Mouse (Mus musculus) megakaryocyte, embryonic 14.5 days (primary cell): ENCODE measurements at regions not wholly inside any gene's neighbourhood (a gene's known extent, or its start where the extent isn't known, plus 50 kb on each side); places are given as distances from the start of the nearest gene placed in this dataset.

Experiments used
- FLI1 ChIP-seq: IDR thresholded peaks from 2 replicates; pipeline ENCODE4 v1.6.1; 2012; ENCODE audit warnings: low read length, inconsistent platforms, mixed read lengths
- GATA1 ChIP-seq: IDR thresholded peaks from 3 replicates; pipeline ENCODE4 v1.6.1; 2012; ENCODE audit warnings: mixed read lengths, low read length, inconsistent platforms, borderline replicate concordance

DNA sequence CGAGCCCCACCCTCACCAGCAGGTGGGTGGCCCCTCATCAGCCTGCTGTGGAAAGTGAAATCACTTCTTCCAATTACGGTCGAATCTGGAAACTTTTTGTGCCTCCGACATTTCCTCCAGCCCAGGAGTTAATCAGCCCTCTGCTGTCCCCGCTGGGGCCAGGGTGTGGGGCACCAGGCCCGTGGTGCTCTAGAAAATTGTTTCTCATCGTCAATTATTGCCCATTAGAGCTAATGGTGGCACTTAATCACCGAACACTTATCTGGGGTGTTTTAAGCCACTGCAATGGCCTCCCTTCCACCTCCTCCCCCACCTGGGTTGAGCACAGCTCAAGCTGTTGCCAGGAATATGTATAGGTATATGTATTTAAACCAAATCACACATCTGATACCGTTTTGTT, 72.2 kb downstream of the Barx1 start:
- TF ChIP-seq GATA1 (no peak), FLI1 (no peak)
